Mouse (Mus musculus) kidney, embryonic 14.5 days (tissue): ENCODE measurements at regions not wholly inside any gene's neighbourhood (a gene's known extent, or its start where the extent isn't known, plus 50 kb on each side); places are given as distances from the start of the nearest gene placed in this dataset.

Source experiments
- ATAC-seq: fragments of 200-750 bp; cut with Nextera tagmentation; 2 replicates; pipeline ENCODE4 v1.8.0; 2017; ENCODE audit warnings: moderate number of reproducible peaks, mild to moderate bottlenecking, moderate TSS enrichment, moderate library complexity; ENCODE audit not compliant: low FRiP score, low TSS enrichment
- H3K27ac ChIP-seq: fragments of 300-500 bp; sonication (generic); 2 replicates; pipeline ENCODE4 v1.5.1; 2014; ENCODE audit warnings: low read depth, mild to moderate bottlenecking, low read length, moderate library complexity, mixed read lengths
- H3K27me3 ChIP-seq: fragments of 300-500 bp; sonication (generic); 2 replicates; pipeline ENCODE4 v1.6.1; 2014; ENCODE audit warnings: mild to moderate bottlenecking, low read length; ENCODE audit not compliant: control insufficient read depth, insufficient read depth
- H3K36me3 ChIP-seq: fragments of 300-500 bp; sonication (generic); 2 replicates; pipeline ENCODE4 v1.6.1; 2014; ENCODE audit warnings: low read length, mixed read lengths; ENCODE audit not compliant: control insufficient read depth, insufficient read depth
- H3K4me1 ChIP-seq: fragments of 300-500 bp; sonication (generic); 2 replicates; pipeline ENCODE4 v1.6.1; 2014; ENCODE audit warnings: low read length, mixed read lengths; ENCODE audit not compliant: control insufficient read depth, insufficient read depth
- H3K4me2 ChIP-seq: fragments of 300-500 bp; sonication (generic); replicated peaks from 2 replicates; pipeline ENCODE4 v1.6.1; 2014; ENCODE audit warnings: low read depth, mild to moderate bottlenecking, low read length
- H3K4me3 ChIP-seq: fragments of 300-500 bp; sonication (generic); 2 replicates; pipeline ENCODE4 v1.5.1; 2014; ENCODE audit warnings: mild to moderate bottlenecking, low read length
- H3K9ac ChIP-seq: fragments of 300-500 bp; sonication (generic); 2 replicates; pipeline ENCODE4 v1.6.1; 2014; ENCODE audit warnings: low read depth, mild to moderate bottlenecking, low read length, moderate library complexity
- H3K9me3 ChIP-seq: fragments of 300-500 bp; sonication (generic); 2 replicates; pipeline ENCODE4 v1.6.1; 2016; ENCODE audit warnings: low read length; ENCODE audit not compliant: control insufficient read depth
- WGBS: fragments of 180-500 bp; shearing (Covaris S2); extraction: QIAGEN DNeasy Blood & Tissue Kit; methylation state at CpG from one replicate; pipeline ENCODE4 v1.1.7; 2014; 5-methylcytosine and 5-hydroxymethylcytosine counted together

- 95% methylated on average over 3 of the region's 3 CpGs for WGBS
- no peaks in the 10 kb centered on the region for H3K36me3 ChIP-seq
- no peak for ATAC-seq
- peaks cover 28% of the 10 kb centered on the region for H3K4me1 ChIP-seq
- H3K9ac ChIP-seq: no peak overlapping the region
- H3K4me2 ChIP-seq: no peak overlapping the region
- no peaks in the 10 kb centered on the region for H3K9me3 ChIP-seq
- H3K27me3 ChIP-seq: no peaks in the 10 kb centered on the region
- no peak overlapping the region for H3K27ac ChIP-seq
- no peak overlapping the region for H3K4me3 ChIP-seq
Observed at GRCm38 (mm10) chr6:127341604-127342003, 105.0 kb upstream of the Parp11 start.

GRCm38 (mm10) chr6:127348770-127349409, 97.8 kb upstream of the Parp11 start:
- no peak overlapping the region for H3K4me2 ChIP-seq
- no peaks in the 10 kb centered on the region for H3K36me3 ChIP-seq
- ATAC-seq: peak; percentile 86; the same call in 1 of the 2 replicates
- H3K4me3 ChIP-seq: no peak overlapping the region
- H3K4me1 ChIP-seq: peaks cover 9% of the 10 kb centered on the region
- no peak overlapping the region for H3K9ac ChIP-seq
- peak overlapping the region; percentile 51; the same call in 1 of the 2 replicates for H3K27ac ChIP-seq
- 53% methylated on average over 9 of the region's 9 CpGs for WGBS
- no peaks in the 10 kb centered on the region for H3K27me3 ChIP-seq
- H3K9me3 ChIP-seq: no peaks in the 10 kb centered on the region

- H3K9ac ChIP-seq: no peak overlapping the region
- H3K4me1 ChIP-seq: peaks cover 9% of the 10 kb centered on the region
- no peaks in the 10 kb centered on the region for H3K27me3 ChIP-seq
- no peaks in the 10 kb centered on the region for H3K36me3 ChIP-seq
- peak; percentile 71 for ATAC-seq
- H3K4me3 ChIP-seq: no peak overlapping the region
- no peak overlapping the region for H3K4me2 ChIP-seq
- no peaks in the 10 kb centered on the region for H3K9me3 ChIP-seq
- peak overlapping the region; percentile 51; the same call in 1 of the 2 replicates for H3K27ac ChIP-seq
- WGBS: 17% methylated on average over 12 of the region's 12 CpGs
Observed at GRCm38 (mm10) chr6:127349479-127350110, 97.0 kb upstream of the Parp11 start.

DNA sequence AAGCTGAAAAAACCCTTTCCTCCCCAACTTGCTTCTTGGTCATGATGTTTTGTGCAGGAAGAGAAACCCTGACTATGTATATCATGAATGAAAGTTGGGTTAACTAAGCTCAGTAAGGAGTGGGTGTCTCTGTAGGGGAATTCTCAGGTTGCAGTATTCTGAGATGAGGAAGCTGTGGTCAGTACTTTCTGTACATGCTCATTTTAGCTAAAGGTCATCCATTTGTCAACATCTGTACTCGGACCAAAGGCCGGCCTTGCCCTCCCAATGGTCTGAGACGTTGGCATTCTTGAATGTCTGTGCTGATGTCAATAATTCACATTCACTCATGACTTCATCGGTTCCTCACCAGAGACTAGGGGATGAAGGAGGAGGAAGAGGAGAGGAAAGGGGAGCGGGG, 94.9 kb upstream of the Parp11 start:
- no peaks in the 10 kb centered on the region for H3K27me3 ChIP-seq
- 70% methylated on average over 5 of the region's 5 CpGs for WGBS
- no peak overlapping the region for H3K9ac ChIP-seq
- H3K9me3 ChIP-seq: no peaks in the 10 kb centered on the region
- no peak overlapping the region for H3K4me3 ChIP-seq
- H3K27ac ChIP-seq: no peak overlapping the region
- peaks cover 9% of the 10 kb centered on the region for H3K4me1 ChIP-seq
- no peak for ATAC-seq
- H3K36me3 ChIP-seq: no peaks in the 10 kb centered on the region
- H3K4me2 ChIP-seq: no peak overlapping the region

DNA sequence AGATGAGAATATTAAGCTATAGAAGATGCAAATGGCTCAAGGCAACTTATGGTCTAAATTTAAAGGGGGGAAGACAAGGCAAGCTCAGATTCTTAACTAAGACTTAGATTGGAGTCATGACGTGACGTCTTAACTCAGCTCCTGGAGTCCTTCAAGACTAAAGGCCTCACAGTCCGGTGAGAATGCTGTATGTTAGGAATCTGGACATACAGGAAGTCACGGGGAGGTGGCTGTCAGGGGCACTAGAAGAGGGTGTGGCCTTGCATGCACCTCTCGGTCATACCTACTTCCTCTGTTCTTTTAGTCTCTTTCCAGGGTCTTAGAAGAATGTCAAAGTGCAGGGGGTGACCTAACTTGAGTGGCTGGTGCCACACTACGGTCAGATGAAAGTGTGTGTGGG, 91.5 kb upstream of the Parp11 start:
- Histone ChIP-seq H3K27me3 (no peaks in the 10 kb centered on the region), H3K36me3 (no peaks in the 10 kb centered on the region), H3K9me3 (no peaks in the 10 kb centered on the region), H3K9ac (no peak overlapping the region), H3K4me1 (peaks cover 8% of the 10 kb centered on the region; the same call in 1 of the 2 replicates), H3K27ac (no peak overlapping the region), H3K4me3 (no peak overlapping the region), H3K4me2 (no peak overlapping the region)
- ATAC-seq: no peak
- 62% methylated on average over 6 of the region's 6 CpGs for WGBS

GRCm38 (mm10) chr6:127356442-127356841, 90.2 kb upstream of the Parp11 start:
- no peaks in the 10 kb centered on the region for H3K36me3 ChIP-seq
- peaks cover 5% of the 10 kb centered on the region; the same call in 1 of the 2 replicates for H3K4me1 ChIP-seq
- H3K4me2 ChIP-seq: no peak overlapping the region
- no peak overlapping the region for H3K4me3 ChIP-seq
- no peak for ATAC-seq
- H3K27me3 ChIP-seq: no peaks in the 10 kb centered on the region
- WGBS: 77% methylated on average over 8 of the region's 8 CpGs
- H3K9ac ChIP-seq: 0 out of 2 replicates have a peak overlapping the region, but pooled peaks have one; percentile 4
- no peak overlapping the region for H3K27ac ChIP-seq
- H3K9me3 ChIP-seq: no peaks in the 10 kb centered on the region

DNA sequence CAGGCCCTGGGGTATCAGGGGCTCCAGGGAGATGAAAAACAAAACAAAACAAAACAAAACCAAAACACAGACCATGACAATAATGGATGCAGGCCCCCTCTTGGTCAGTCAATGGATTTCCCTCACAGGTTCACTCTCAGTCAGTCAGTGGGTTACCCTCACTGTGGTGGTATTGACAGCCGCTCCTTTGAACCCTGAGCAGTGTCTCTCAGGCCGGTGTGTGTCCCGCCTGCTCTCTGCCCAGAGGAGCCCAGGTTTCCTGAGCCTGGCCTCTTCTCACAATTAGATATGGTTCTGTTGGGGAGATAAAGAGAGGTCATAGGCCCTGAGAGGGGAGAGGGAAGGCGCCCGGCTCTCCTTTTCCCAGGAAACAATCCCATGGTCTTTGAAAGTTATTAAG, 87.8 kb upstream of the Parp11 start:
- no peak for ATAC-seq
- 43% methylated on average over 5 of the region's 5 CpGs for WGBS
- Histone ChIP-seq H3K4me3 (no peak overlapping the region), H3K36me3 (no peaks in the 10 kb centered on the region), H3K9ac (no peak overlapping the region), H3K4me2 (no peak overlapping the region), H3K9me3 (no peaks in the 10 kb centered on the region), H3K27me3 (no peaks in the 10 kb centered on the region), H3K27ac (no peak overlapping the region), H3K4me1 (peaks cover 10% of the 10 kb centered on the region)

DNA sequence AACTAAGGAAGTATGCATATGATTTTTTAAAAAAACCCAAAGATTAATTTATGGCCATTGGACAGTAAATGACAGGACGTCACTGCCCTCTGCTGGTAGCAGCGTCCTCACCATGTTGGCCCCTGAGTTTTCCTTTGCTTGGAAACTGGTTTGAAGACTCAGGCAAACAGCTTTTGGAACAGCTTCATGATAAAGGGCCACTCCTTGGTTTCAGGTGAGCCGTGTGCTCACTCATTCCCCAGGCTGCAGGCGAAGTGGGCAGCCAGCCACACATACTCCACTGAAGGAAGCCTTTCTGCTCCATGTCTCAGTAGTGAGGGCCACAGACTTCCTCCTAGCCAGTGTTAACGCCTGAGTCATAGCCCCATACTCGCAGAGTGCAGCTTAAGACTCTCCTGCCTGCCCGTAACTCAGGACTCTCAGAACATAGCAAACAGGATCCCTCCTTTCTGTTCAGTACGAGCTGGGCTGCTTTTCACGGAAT, 87.2 kb upstream of the Parp11 start:
- ATAC-seq: peak; percentile 60
- H3K4me2 ChIP-seq: no peak overlapping the region

DNA sequence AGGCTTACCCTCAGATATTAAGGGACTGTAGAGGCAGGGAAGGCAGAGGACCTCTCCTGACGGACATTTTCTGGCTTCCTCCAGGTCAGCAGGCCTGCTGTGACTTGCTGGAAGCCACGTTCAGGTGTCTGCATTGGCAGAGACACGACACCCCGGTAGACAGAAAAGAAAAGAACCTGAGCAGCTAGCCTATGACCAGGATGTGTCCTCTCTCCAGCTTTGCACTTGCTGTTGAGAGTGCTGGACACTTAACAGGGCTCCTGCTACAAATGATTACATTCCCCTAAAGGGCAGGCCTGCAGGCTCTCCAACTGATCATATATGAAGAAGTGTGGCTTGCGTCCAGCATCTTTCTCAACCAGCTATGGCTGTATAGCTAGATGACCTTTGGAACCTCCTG, 84.5 kb upstream of the Parp11 start:
- Histone ChIP-seq H3K9ac (no peak overlapping the region), H3K4me1 (peaks cover 15% of the 10 kb centered on the region), H3K36me3 (no peaks in the 10 kb centered on the region), H3K27ac (no peak overlapping the region), H3K4me3 (no peak overlapping the region), H3K9me3 (no peaks in the 10 kb centered on the region), H3K27me3 (no peaks in the 10 kb centered on the region), H3K4me2 (no peak overlapping the region)
- 93% methylated on average over 5 of the region's 5 CpGs for WGBS
- ATAC-seq: no peak

More for the DNA sequence above, 87.2 kb upstream of the Parp11 start:
- Histone ChIP-seq H3K9ac (no peak overlapping the region), H3K27ac (no peak overlapping the region), H3K9me3 (no peaks in the 10 kb centered on the region), H3K27me3 (no peaks in the 10 kb centered on the region), H3K4me1 (peaks cover 10% of the 10 kb centered on the region), H3K4me3 (no peak overlapping the region), H3K36me3 (no peaks in the 10 kb centered on the region)
- WGBS: 34% methylated on average over 9 of the region's 9 CpGs
